9 mouse cellular contexts compared by ENCODE assay signal in genomic region chr6:83068706-83069487, GRCm38 (mm10). TPM values are rescaled to one million over a fixed set of nuclear protein-coding genes. Genes with fewer than 3 reads are reported as not detected.
A peak's percentile ranks its signal among the peaks of the same experiment; 100 is the strongest.
DNase-seq lines count a peak whose midpoint lies in the region; ATAC-seq and TF ChIP-seq lines count a peak whose summit lies in the region.
"Had no signal": no experiment of that assay in that cellular context is flagged by ENCODE, and none has a peak within 500 bp of the region (broad histone marks: within the 10 kb centered on the region; RNA-seq: fewer than 3 reads in every experiment).

No protein-coding gene starts in this region.

- peaks cover 100% of the 10 kb centered on the region for H3K27me3 ChIP-seq in heart, embryonic 10.5 days (ENCODE audit: insufficient read depth, poor library complexity, severe bottlenecking)
- H3K27me3 ChIP-seq in G1E (ENCODE audit: insufficient read depth, low read length): peaks cover 44% of the 10 kb centered on the region
- peaks cover 100% of the 10 kb centered on the region for H3K27me3 ChIP-seq in midbrain, embryonic 13.5 days

- H3K9ac ChIP-seq in midbrain, embryonic 13.5 days (replicated peaks): no peak overlapping the region

- DNase-seq in heart, embryonic 10.5 days (ENCODE audit: low spot score): no peak
- DNase-seq in heart, adult 18-20 months: no peak
- no peak for DNase-seq in G1E (ENCODE audit: low spot score)
- DNase-seq in induced T-regulatory cell, adult 2 months (ENCODE audit: low read depth): peak; percentile 44
- DNase-seq in right cerebral cortex, postnatal 4 days: no peak
- DNase-seq in layer of hippocampus, postnatal 36 days: no peak
- no peak for DNase-seq in adrenal gland, postnatal 14 days

- WGBS in heart, embryonic 10.5 days: 1% methylated on average over 81 of the region's 81 CpGs
- under 1% methylated on average over 79 of the region's 81 CpGs for WGBS in midbrain, embryonic 13.5 days

- TF ChIP-seq CTCF in G1E (IDR thresholded peaks at IDR 0.05; ENCODE audit: low read depth, low read length): no peak

- H3K9me3 ChIP-seq in heart, embryonic 10.5 days: no peaks in the 10 kb centered on the region
- H3K9me3 ChIP-seq in G1E (replicated peaks): peaks cover 33% of the 10 kb centered on the region
- no peaks in the 10 kb centered on the region for H3K9me3 ChIP-seq in midbrain, embryonic 13.5 days

- peak overlapping the region; percentile 26 for H3K4me2 ChIP-seq in midbrain, embryonic 13.5 days (replicated peaks)

- H3K4me1 ChIP-seq in heart, embryonic 10.5 days: peaks cover 30% of the 10 kb centered on the region
- no peaks in the 10 kb centered on the region for H3K4me1 ChIP-seq in G1E (ENCODE audit: insufficient read depth, low read depth, low read length)
- peaks cover 25% of the 10 kb centered on the region for H3K4me1 ChIP-seq in midbrain, embryonic 13.5 days (replicated peaks)

- no peak overlapping the region for H3K27ac ChIP-seq in heart, embryonic 10.5 days
- no peak overlapping the region for H3K27ac ChIP-seq in midbrain, embryonic 13.5 days

- no peaks in the 10 kb centered on the region for H3K36me3 ChIP-seq in heart, embryonic 10.5 days
- H3K36me3 ChIP-seq in G1E (replicated peaks): peaks cover 20% of the 10 kb centered on the region
- H3K36me3 ChIP-seq in midbrain, embryonic 13.5 days: no peaks in the 10 kb centered on the region

- peak overlapping the region; percentile 49 for H3K4me3 ChIP-seq in heart, embryonic 10.5 days
- peak overlapping the region; percentile 27; the same call in 1 of the 2 replicates for H3K4me3 ChIP-seq in G1E (ENCODE audit: low read depth, low read length)
- peak overlapping the region; percentile 14 for H3K4me3 ChIP-seq in midbrain, embryonic 13.5 days (replicated peaks)

- ATAC-seq in G1E (ENCODE audit: extremely low read depth, insufficient number of reproducible peaks, low FRiP score, poor library complexity, severe bottlenecking): no peak
- no peak for ATAC-seq in midbrain, embryonic 13.5 days

RNA-seq across cellular contexts. Expression of gene Tlx2, which starts 1.2 kb away (rescaled TPM):
- 0.27 and 0.63 TPM in 2 replicates for polyA plus RNA-seq in heart, embryonic 10.5 days (2016; fragmentation: Nextera tagmentation; extraction: Ambion mirVana)
- total RNA-seq in heart, adult 18-20 months (2021): not detected
- total RNA-seq in G1E (2014; fragmentation: Nextera tagmentation) (not detected in 2 replicates), G1E (2017) (not detected in 2 replicates)
- polyA plus RNA-seq in G1E (2012): not detected in 2 replicates
- not detected in 2 replicates for polyA plus RNA-seq in midbrain, embryonic 13.5 days (2015; fragmentation: Nextera tagmentation; extraction: Ambion mirVana)
- total RNA-seq in layer of hippocampus, postnatal 36 days (2021): not detected
- 9.4 and 10.4 TPM in 2 replicates for total RNA-seq in adrenal gland, postnatal 14 days (2021)
- total RNA-seq: granulocyte monocyte progenitor cell, adult 5-6 weeks had no signal

RNA-seq across cellular contexts. Expression of gene Pcgf1, which starts 8.8 kb away (rescaled TPM):
- polyA plus RNA-seq in heart, embryonic 10.5 days (2016; fragmentation: Nextera tagmentation; extraction: Ambion mirVana): 16.7 and 24.4 TPM in 2 replicates
- 1 to 10 TPM; 7.4 to 9.6 TPM for total RNA-seq in heart, adult 18-20 months (2021)
- total RNA-seq in G1E (2014; fragmentation: Nextera tagmentation) (41.1 and 57.1 TPM in 2 replicates), G1E (2017) (14.5 and 17.8 TPM in 2 replicates)
- 8.7 and 10.8 TPM in 2 replicates for polyA plus RNA-seq in G1E (2012)
- polyA plus RNA-seq in midbrain, embryonic 13.5 days (2015; fragmentation: Nextera tagmentation; extraction: Ambion mirVana): 52.6 and 53.4 TPM in 2 replicates
- 10 to 100 TPM; 33.9 to 34.9 TPM for total RNA-seq in layer of hippocampus, postnatal 36 days (2021)
- 29.2 and 39.8 TPM in 2 replicates for total RNA-seq in adrenal gland, postnatal 14 days (2021)

RNA-seq across cellular contexts. Expression of gene Dqx1, which starts 11.3 kb away (rescaled TPM):
- polyA plus RNA-seq in heart, embryonic 10.5 days (2016; fragmentation: Nextera tagmentation; extraction: Ambion mirVana): 0.59 and 1.5 TPM in 2 replicates
- under 1 TPM; 0.20 to 0.87 TPM for total RNA-seq in heart, adult 18-20 months (2021)
- total RNA-seq in G1E (2014; fragmentation: Nextera tagmentation) (23.5 and 28.7 TPM in 2 replicates), G1E (2017) (2.5 and 3.8 TPM in 2 replicates)
- polyA plus RNA-seq in G1E (2012): 1.4 and 2.3 TPM in 2 replicates
- 0.75 and 1.00 TPM in 2 replicates for polyA plus RNA-seq in midbrain, embryonic 13.5 days (2015; fragmentation: Nextera tagmentation; extraction: Ambion mirVana)
- under 1 TPM; 0.40 to 0.94 TPM for total RNA-seq in layer of hippocampus, postnatal 36 days (2021)
- 2.8 TPM in 2 replicates for total RNA-seq in adrenal gland, postnatal 14 days (2021)

RNA-seq across cellular contexts. Expression of gene Htra2, which starts 13.8 kb away (rescaled TPM):
- 100 and 106 TPM in 2 replicates for polyA plus RNA-seq in heart, embryonic 10.5 days (2016; fragmentation: Nextera tagmentation; extraction: Ambion mirVana)
- 10 to 100 TPM; 31.2 to 32.7 TPM for total RNA-seq in heart, adult 18-20 months (2021)
- total RNA-seq in G1E (2014; fragmentation: Nextera tagmentation) (36.0 and 39.9 TPM in 2 replicates), G1E (2017) (36.7 and 47.0 TPM in 2 replicates)
- polyA plus RNA-seq in G1E (2012): 35.6 and 36.5 TPM in 2 replicates
- polyA plus RNA-seq in midbrain, embryonic 13.5 days (2015; fragmentation: Nextera tagmentation; extraction: Ambion mirVana): 62.4 and 65.3 TPM in 2 replicates
- 10 to 100 TPM; 47.1 to 49.0 TPM for total RNA-seq in layer of hippocampus, postnatal 36 days (2021)
- total RNA-seq in adrenal gland, postnatal 14 days (2021): 50.7 and 59.3 TPM in 2 replicates

RNA-seq across cellular contexts. Expression of gene Aup1, which starts 14.6 kb away (rescaled TPM):
- polyA plus RNA-seq in heart, embryonic 10.5 days (2016; fragmentation: Nextera tagmentation; extraction: Ambion mirVana): 154 and 170 TPM in 2 replicates
- 10 to 100 TPM; 76.3 to 77.2 TPM for total RNA-seq in heart, adult 18-20 months (2021)
- total RNA-seq in G1E (2014; fragmentation: Nextera tagmentation): 409 and 454 TPM in 2 replicates
- total RNA-seq in G1E (2017): 133 and 163 TPM in 2 replicates
- polyA plus RNA-seq in G1E (2012): 1,014 and 1,378 TPM in 2 replicates
- polyA plus RNA-seq in midbrain, embryonic 13.5 days (2015; fragmentation: Nextera tagmentation; extraction: Ambion mirVana): 160 and 165 TPM in 2 replicates
- total RNA-seq in layer of hippocampus, postnatal 36 days (2021): 100 to 1,000 TPM; 121 to 142 TPM
- total RNA-seq in adrenal gland, postnatal 14 days (2021): 164 and 190 TPM in 2 replicates

Comparison
In these comparisons a context has a peak if more than half of its experiments do, and no peak if none do; other contexts are left out.
1. RNA of gene Tlx2, which starts 1.2 kb away (total RNA-seq): 9.4 to 10.4 TPM in adrenal gland, postnatal 14 days; not detected in heart, adult 18-20 months, not detected in G1E and not detected in layer of hippocampus, postnatal 36 days; every median in the first group is over 10 times any median in the second.
2. Peak in every context shown above with its lines, with median percentiles within 50 percentile points of each other: H3K4me3 ChIP-seq.